Comparison of ENCODE assay signal across 8 mouse cellular contexts in the genomic region with DNA sequence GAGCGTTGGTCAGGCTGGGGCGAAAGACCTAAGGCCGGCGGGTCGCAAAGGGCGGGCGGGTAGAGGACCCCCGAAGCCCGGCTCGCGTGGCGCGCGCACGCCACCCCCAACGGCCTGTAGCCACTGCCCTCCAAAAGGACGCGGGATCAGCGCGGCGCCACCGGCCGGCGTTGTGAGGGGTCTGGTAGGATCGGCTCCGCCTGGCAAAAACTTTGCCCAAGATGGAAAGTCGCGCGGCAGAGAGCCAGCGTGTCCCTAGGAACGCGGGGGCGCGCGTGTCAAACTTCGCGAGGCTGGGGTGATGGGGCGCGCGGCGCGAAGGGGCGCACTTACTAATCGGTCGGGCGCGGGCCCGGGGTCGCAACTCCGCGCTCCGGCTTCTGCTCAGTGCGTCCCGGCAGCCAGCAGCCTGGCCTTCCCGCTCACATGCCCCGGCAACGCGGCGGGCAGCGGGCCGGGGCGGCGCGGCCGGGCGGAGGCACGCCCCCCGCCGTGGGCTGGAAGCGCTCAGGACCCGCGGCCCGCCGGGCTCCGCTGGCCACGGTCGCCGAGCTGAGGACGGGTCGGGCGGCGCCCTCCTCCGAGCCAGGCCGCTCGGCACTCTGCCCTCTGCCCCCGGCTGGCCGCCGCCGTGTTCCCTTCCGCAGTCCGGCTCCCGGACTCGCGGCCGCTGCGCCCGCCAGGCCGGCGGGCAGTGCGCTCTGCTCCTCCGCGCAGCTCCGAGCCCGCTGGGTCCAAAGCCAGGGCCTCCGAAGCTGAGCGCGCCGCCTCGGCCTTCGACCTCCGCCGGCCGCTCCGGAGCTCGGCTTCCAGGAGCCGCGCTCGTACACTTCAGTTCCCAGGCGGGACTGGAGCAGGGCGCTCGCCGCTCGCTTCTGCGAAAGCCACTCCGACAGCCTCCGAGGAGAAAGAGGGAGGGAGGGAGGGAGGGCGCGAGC. TPM values are rescaled to one million over a fixed set of nuclear protein-coding genes. Genes with fewer than 3 reads are reported as not detected.
DNase-seq lines count a peak whose midpoint lies in the region; ATAC-seq and TF ChIP-seq lines count a peak whose summit lies in the region.

A gene (minus strand): TSS at position 835 of the 938 bp plus-strand sequence.

- peak; percentile 80 for ATAC-seq in forebrain, embryonic 16.5 days

- no peaks in the 10 kb centered on the region for H3K9me3 ChIP-seq in forebrain, embryonic 16.5 days (ENCODE audit: control insufficient read depth, low read length)

- H3K27ac ChIP-seq in bone marrow macrophage, adult 2 months (ENCODE audit: insufficient read depth, low read depth, low read length) = no peak within 1 kb of the TSS
- H3K27ac ChIP-seq in forebrain, embryonic 16.5 days (ENCODE audit: low read length) = peak within 1 kb of the TSS; percentile 69

- H3K4me1 ChIP-seq in bone marrow macrophage, adult 2 months (ENCODE audit: control insufficient read depth, insufficient read depth, low read length) = no peaks in the 10 kb centered on the region
- H3K4me1 ChIP-seq in forebrain, embryonic 16.5 days (replicated peaks; ENCODE audit: control insufficient read depth, insufficient read depth, low read length) = peaks cover 11% of the 10 kb centered on the region

- peak within 1 kb of the TSS; percentile 42 for H3K4me3 ChIP-seq in bone marrow macrophage, adult 2 months (ENCODE audit: insufficient read depth, low read length)
- H3K4me3 ChIP-seq in forebrain, embryonic 16.5 days (replicated peaks; ENCODE audit: low read length) = peak within 1 kb of the TSS; percentile 69

- no peaks in the 10 kb centered on the region for H3K36me3 ChIP-seq in forebrain, embryonic 16.5 days (ENCODE audit: control insufficient read depth, insufficient read depth)

- TF ChIP-seq POLR2A in bone marrow macrophage, adult 2 months (IDR thresholded peaks at IDR 0.05; ENCODE audit: borderline replicate concordance, low read depth, low read length) = no peak

- H3K9ac ChIP-seq in forebrain, embryonic 16.5 days (replicated peaks; ENCODE audit: low read depth, low read length) = peak within 1 kb of the TSS; percentile 75

- H3K4me2 ChIP-seq in forebrain, embryonic 16.5 days (ENCODE audit: low read length) = peak within 1 kb of the TSS; percentile 100

- H3K27me3 ChIP-seq in forebrain, embryonic 16.5 days (replicated peaks; ENCODE audit: control insufficient read depth, insufficient read depth, low read length) = peaks cover 4% of the 10 kb centered on the region; the same call in 1 of the 2 replicates

- TF ChIP-seq CTCF in bone marrow macrophage, adult 2 months (IDR thresholded peaks at IDR 0.05; ENCODE audit: low read depth, low read length) = no peak

- WGBS in forebrain, embryonic 16.5 days = under 1% methylated on average over 108 of the region's 128 CpGs

- DNase-seq in Muller cell, postnatal 12 days (ENCODE audit: inconsistent ontology term) = peak; percentile 74
- peak; percentile 72 for DNase-seq in heart, postnatal 4 days
- DNase-seq in layer of hippocampus, postnatal 36 days = peak; percentile 30 to 50
- peak; percentile 75 to 87 for DNase-seq in lung, postnatal 4 days
- DNase-seq in right cerebral cortex, postnatal 14 days = peak; percentile 52
- DNase-seq in T-cell, adult 2 months (ENCODE audit: low spot score) = no peak

RNA-seq across cellular contexts. Expression of the gene that starts here (rescaled TPM):
- not detected in 2 replicates for polyA plus RNA-seq in bone marrow macrophage, adult 2 months (2012; ENCODE audit: insufficient read depth, insufficient read length, missing spikeins)
- 3.6 and 4.4 TPM in 2 replicates for polyA plus RNA-seq in forebrain, embryonic 16.5 days (2015; fragmentation: Nextera tagmentation; extraction: Ambion mirVana)
- total RNA-seq in heart, postnatal 4 days (2021) = 10 to 100 TPM; 29.8 to 32.4 TPM
- 1 to 10 TPM; 7.2 TPM for total RNA-seq in layer of hippocampus, postnatal 36 days (2021)
